Mouse (Mus musculus) kidney, postnatal 0 days (tissue): ENCODE data around the gene Nrde2. TPM values are rescaled to one million over a fixed set of nuclear protein-coding genes. Genes with fewer than 3 reads are reported as not detected.

Source experiments
- ATAC-seq: fragments of 200-750 bp; cut with Nextera tagmentation; replicated peaks from 2 replicates; pipeline ENCODE4 v1.8.0; 2017; ENCODE audit warnings: low read depth, moderate number of reproducible peaks, moderate TSS enrichment, moderate library complexity; ENCODE audit not compliant: low FRiP score
- DNase-seq: peaks from one replicate; pipeline ENCODE4 v3.0.0-alpha.2; 2016; ENCODE audit warnings: low spot score
- H3K27ac ChIP-seq: fragments of 300-500 bp; sonication (generic); 2 replicates; pipeline ENCODE4 v1.5.1; 2014; ENCODE audit warnings: mild to moderate bottlenecking
- H3K27me3 ChIP-seq: fragments of 300-500 bp; sonication (generic); 2 replicates; pipeline ENCODE4 v1.6.1; 2014; ENCODE audit warnings: low read length, mixed read lengths; ENCODE audit not compliant: insufficient read depth
- H3K36me3 ChIP-seq: fragments of 300-500 bp; sonication (generic); 2 replicates; pipeline ENCODE4 v1.6.1; 2014; ENCODE audit warnings: low read length, mixed read lengths; ENCODE audit not compliant: insufficient read depth
- H3K4me1 ChIP-seq: fragments of 300-500 bp; sonication (generic); replicated peaks from 2 replicates; pipeline ENCODE4 v1.6.1; 2014; ENCODE audit warnings: antibody characterized with exemption, low read length, mixed read lengths; ENCODE audit not compliant: insufficient read depth
- H3K4me2 ChIP-seq: fragments of 300-500 bp; sonication (generic); 2 replicates; pipeline ENCODE4 v1.6.1; 2014; ENCODE audit warnings: mild to moderate bottlenecking, low read length, moderate library complexity, mixed read lengths
- H3K4me3 ChIP-seq: fragments of 300-500 bp; sonication (generic); replicated peaks from 2 replicates; pipeline ENCODE4 v1.5.1; 2014; ENCODE audit warnings: low read depth, low read length
- H3K9ac ChIP-seq: fragments of 300-500 bp; sonication (generic); 2 replicates; pipeline ENCODE4 v1.6.1; 2014; ENCODE audit warnings: low read depth, low read length
- H3K9me3 ChIP-seq: fragments of 300-500 bp; sonication (generic); replicated peaks from 2 replicates; pipeline ENCODE4 v1.6.1; 2016; ENCODE audit warnings: low read length, inconsistent platforms, mixed read lengths
- CTCF ChIP-seq: IDR thresholded peaks from 2 replicates; pipeline ENCODE4 v1.5.1; 2016; ENCODE audit warnings: antibody characterized with exemption, low read depth, mild to moderate bottlenecking, moderate library complexity
- WGBS: fragments of 180-500 bp; shearing (Covaris S2); extraction: QIAGEN DNeasy Blood & Tissue Kit; methylation state at CpG from one replicate; pipeline ENCODE4 v1.1.7; 2014; 5-methylcytosine and 5-hydroxymethylcytosine counted together
- polyA plus RNA-seq: library from polyadenylated mRNA; unstranded; fragments of >200 nt; fragmentation: Nextera tagmentation; extraction: Ambion mirVana; gene quantifications from 2 replicates; pipeline ENCODE4 v1.2.1, GENCODE M21; 2015

Nrde2 gene
- polyA plus RNA-seq, 1 experiment from 2014 or later: 17.2 TPM

DNA sequence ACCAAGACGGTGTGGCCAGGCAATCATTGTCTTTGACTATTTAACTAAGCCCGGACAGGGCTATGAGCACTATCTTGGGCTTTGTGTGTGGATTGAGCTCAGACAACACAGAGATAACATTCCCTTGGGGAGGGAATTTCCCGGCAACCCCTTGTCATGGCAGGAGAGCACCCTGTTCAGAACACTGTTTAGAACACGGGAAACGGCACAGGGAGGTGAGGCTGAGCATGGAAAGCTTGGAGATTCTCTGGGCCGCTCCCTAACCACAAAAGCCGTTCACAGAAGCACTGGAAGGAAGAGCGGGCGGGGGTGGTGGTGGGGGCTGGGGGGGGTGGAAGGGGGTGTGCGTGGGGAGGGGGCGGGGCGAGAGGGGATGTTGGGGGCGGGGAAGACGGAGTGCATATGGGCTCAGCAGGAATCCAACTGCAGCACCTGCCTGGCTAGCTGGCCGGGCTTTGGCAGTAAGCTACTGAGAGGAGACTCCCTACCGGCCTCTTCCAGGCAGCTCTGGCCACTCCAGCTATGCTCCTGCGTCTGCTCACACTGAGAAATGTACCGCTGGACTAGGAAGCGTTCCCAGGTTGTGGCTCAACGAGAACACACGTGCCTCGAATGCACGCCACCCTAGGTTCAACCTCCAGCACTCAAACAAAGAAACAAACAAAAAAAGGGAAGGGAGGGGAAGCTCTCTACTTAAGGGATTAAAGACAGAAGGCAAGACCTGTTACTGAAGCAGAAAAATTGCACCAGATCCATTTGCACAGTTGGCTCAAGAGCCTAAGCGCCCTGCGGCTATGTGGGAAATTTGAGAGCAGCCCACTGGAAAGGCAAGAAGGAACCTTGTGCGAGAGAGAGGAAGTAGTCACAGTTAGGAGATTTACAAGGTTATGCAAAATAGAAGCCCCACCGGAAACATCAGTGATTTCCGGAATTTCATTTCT is 8.7 kb upstream of the Nrde2 start:
- Histone ChIP-seq H3K4me3 (peak overlapping the region; percentile 22), H3K36me3 (no peaks in the 10 kb centered on the region), H3K9me3 (no peaks in the 10 kb centered on the region), H3K9ac (0 out of 2 replicates have a peak overlapping the region, but pooled peaks have one; percentile 18), H3K27ac (peak overlapping the region; percentile 75), H3K4me1 (no peaks in the 10 kb centered on the region), H3K4me2 (peak overlapping the region; percentile 63), H3K27me3 (no peaks in the 10 kb centered on the region)
- WGBS: 9% methylated on average over 27 of the region's 28 CpGs
- no peak for TF ChIP-seq CTCF
- peak; percentile 62 for DNase-seq
- peak; percentile 74 for ATAC-seq

DNA sequence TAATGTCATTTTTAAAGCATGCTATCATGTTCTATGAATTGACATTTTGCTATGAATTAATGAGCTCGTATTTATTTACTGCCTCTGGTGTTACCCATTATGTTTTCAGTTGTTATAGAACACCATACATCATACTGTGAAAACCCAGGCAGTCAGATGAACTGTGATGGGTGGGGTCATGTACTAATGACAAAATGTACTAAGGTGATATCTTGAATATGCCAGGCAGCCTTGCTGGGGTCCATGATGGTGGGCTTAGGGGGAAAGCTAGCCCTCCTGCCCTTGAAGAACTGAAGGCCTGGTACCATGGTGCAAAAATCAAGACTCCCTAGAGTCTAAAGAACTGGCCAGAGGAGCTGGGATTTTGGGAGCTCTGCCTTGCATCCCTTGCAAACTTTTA is 8.0 kb upstream of the Nrde2 start:
- Histone ChIP-seq H3K27me3 (no peaks in the 10 kb centered on the region), H3K4me3 (no peak overlapping the region), H3K36me3 (no peaks in the 10 kb centered on the region), H3K4me1 (no peaks in the 10 kb centered on the region), H3K4me2 (0 out of 2 replicates have a peak overlapping the region, but pooled peaks have one; percentile 63), H3K9me3 (no peaks in the 10 kb centered on the region), H3K27ac (0 out of 2 replicates have a peak overlapping the region, but pooled peaks have one; percentile 75), H3K9ac (no peak overlapping the region)
- no peak for DNase-seq
- TF ChIP-seq CTCF: no peak
- WGBS: 78% methylated on average over 1 of the region's 1 CpGs
- ATAC-seq: no peak

DNA sequence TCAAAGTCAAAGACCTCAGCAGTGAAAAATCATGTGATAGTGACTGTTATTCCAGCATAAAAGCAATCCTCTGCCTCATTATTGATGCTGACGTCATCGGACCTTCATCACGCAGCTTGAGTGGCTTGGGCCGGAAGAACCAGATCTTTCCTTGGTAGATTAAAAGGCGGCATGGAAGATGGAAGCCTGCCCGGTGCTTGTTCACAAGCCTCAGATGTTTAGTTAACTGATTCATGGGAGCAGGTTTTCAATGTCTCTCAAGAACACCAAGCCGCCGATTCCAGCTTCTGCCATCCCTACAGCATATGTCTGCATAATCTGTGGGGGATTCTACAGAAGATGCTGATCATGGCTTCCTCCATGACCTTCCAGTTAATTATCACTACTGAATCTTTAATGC is 7.5 kb upstream of the Nrde2 start:
- no peaks in the 10 kb centered on the region for H3K9me3 ChIP-seq
- no peak for ATAC-seq
- no peak for DNase-seq
- H3K4me3 ChIP-seq: no peak overlapping the region
- 84% methylated on average over 8 of the region's 8 CpGs for WGBS
- no peak overlapping the region for H3K27ac ChIP-seq
- no peak for TF ChIP-seq CTCF
- H3K4me1 ChIP-seq: no peaks in the 10 kb centered on the region
- no peak overlapping the region for H3K4me2 ChIP-seq
- H3K36me3 ChIP-seq: no peaks in the 10 kb centered on the region
- H3K27me3 ChIP-seq: no peaks in the 10 kb centered on the region
- H3K9ac ChIP-seq: no peak overlapping the region

DNA sequence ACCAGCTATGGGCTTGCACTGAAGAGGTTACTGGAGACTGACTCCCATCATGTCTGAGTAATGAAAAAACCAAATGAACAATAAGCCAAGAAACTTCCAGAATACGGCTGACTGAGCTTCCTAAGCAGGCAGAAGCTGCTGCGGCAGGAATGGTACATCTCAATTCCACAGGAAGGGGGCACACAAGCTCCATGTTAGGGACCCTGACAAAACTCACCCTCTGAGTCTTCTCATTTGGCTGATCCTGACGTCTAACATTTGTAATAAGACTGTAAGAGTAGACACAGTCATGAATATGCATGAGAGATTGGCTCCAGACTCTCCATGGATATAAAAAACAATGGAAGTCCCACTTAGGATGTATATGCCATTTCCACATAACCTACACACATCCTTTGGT is 6.7 kb upstream of the Nrde2 start:
- Histone ChIP-seq H3K4me2 (no peak overlapping the region), H3K4me3 (no peak overlapping the region), H3K27ac (no peak overlapping the region), H3K4me1 (no peaks in the 10 kb centered on the region), H3K9ac (no peak overlapping the region), H3K27me3 (no peaks in the 10 kb centered on the region), H3K9me3 (no peaks in the 10 kb centered on the region), H3K36me3 (no peaks in the 10 kb centered on the region)
- TF ChIP-seq CTCF: peak; percentile 79
- DNase-seq (peak; percentile 85), ATAC-seq (peak; percentile 51; the same call in 1 of the 2 replicates)
- 11% methylated on average over 3 of the region's 3 CpGs for WGBS

DNA sequence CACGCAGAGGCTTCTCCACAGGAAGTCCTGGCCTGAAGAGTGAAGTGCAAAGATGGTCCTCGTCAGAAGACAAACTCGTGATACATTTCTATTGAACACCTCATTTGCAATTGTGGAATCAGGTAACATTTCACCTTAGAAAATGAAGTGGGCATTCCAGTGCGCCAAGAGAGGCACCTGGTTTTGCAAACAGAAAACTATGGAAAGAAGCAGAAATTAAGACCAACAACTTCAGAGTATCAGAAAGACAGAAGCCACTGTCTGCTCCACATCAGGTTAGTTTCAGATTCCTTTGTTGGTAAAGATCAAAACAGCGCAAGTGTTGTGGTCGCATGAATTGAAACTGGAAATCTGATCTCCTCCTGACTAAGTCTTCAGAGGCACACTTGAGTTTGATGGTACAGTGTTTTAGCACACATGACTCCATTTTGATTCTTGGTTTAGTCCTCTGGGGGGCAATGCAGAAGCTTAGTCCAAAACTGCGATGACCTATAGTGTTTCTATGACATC is 5.6 kb upstream of the Nrde2 start:
- Histone ChIP-seq H3K9ac (no peak overlapping the region), H3K27me3 (no peaks in the 10 kb centered on the region), H3K9me3 (no peaks in the 10 kb centered on the region), H3K36me3 (no peaks in the 10 kb centered on the region), H3K4me3 (no peak overlapping the region), H3K4me1 (no peaks in the 10 kb centered on the region), H3K4me2 (no peak overlapping the region), H3K27ac (no peak overlapping the region)
- 78% methylated on average over 7 of the region's 7 CpGs for WGBS
- TF ChIP-seq CTCF: no peak
- ATAC-seq (no peak), DNase-seq (no peak)

DNA sequence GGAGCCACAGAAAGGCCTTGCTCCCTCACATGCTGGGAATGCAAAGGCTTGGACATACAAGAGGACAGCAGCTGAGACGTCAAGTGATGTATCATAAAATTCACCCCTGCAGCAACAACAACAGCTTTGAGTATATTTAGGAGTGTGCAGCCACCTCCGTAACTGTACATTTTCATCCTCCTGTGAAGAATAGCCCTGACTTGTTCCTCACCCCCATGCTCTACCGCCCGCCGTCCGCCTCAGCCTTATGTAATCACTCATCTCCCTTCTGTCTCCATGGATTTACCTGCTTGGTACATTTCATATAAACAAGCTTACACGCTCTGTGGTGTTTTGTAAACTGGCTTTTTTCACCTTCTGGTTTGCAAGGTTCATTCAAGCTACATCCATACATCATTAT is 7.0 kb downstream of the Nrde2 start:
- H3K4me1 ChIP-seq: no peaks in the 10 kb centered on the region
- no peak overlapping the region for H3K4me3 ChIP-seq
- peaks cover 25% of the 10 kb centered on the region for H3K36me3 ChIP-seq
- H3K27me3 ChIP-seq: no peaks in the 10 kb centered on the region
- DNase-seq (no peak), ATAC-seq (no peak)
- no peaks in the 10 kb centered on the region for H3K9me3 ChIP-seq
- WGBS: 89% methylated on average over 7 of the region's 7 CpGs
- no peak overlapping the region for H3K9ac ChIP-seq
- no peak for TF ChIP-seq CTCF
- H3K4me2 ChIP-seq: no peak overlapping the region
- no peak overlapping the region for H3K27ac ChIP-seq
